In the genomic region with DNA sequence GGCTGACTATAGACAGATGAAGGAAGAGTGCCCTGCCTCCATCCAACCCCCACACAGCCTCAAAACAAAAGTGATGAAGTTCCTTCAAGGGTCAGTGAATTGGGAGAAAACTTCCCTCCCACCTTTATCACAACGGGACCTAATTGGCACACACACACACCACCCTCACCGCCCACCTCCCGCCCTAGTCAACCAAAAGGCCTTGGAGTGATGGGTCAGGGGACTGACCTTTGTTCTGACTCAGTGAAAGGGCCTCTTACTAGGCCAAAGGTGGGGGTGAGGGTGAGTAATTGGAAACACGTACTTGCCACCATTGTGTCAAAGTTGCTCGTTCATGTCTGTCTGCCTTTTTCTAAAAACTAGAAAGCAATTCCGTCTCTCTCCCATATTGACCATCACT, we compare ENCODE assay signal across 12 mouse cellular contexts.
DNase-seq lines count a peak whose midpoint lies in the region; ATAC-seq and TF ChIP-seq lines count a peak whose summit lies in the region.
"Had no signal": no experiment of that assay in that cellular context is flagged by ENCODE, and none has a peak within 500 bp of the region (broad histone marks: within the 10 kb centered on the region; RNA-seq: fewer than 3 reads in every experiment).

No protein-coding gene starts in this region.

- H3K9ac ChIP-seq in heart, embryonic 12.5 days = no peak overlapping the region
- no peak overlapping the region for H3K9ac ChIP-seq in forebrain, postnatal 0 days
- H3K9ac ChIP-seq in midbrain, embryonic 12.5 days (replicated peaks) = no peak overlapping the region
- H3K9ac ChIP-seq in kidney, embryonic 14.5 days (ENCODE audit: low read depth, low read length) = no peak overlapping the region
- H3K9ac ChIP-seq: liver, embryonic 15.5 days had no signal

- no peaks in the 10 kb centered on the region for H3K36me3 ChIP-seq in heart, embryonic 10.5 days
- no peaks in the 10 kb centered on the region for H3K36me3 ChIP-seq in heart, embryonic 12.5 days
- H3K36me3 ChIP-seq in forebrain, postnatal 0 days (ENCODE audit: insufficient read depth) = no peaks in the 10 kb centered on the region
- no peaks in the 10 kb centered on the region for H3K36me3 ChIP-seq in midbrain, embryonic 12.5 days
- no peaks in the 10 kb centered on the region for H3K36me3 ChIP-seq in kidney, embryonic 14.5 days (ENCODE audit: control insufficient read depth, insufficient read depth, low read length)
- H3K36me3 ChIP-seq: liver, embryonic 15.5 days had no signal

- TF ChIP-seq CTCF in forebrain, postnatal 0 days (IDR thresholded peaks at IDR 0.05; ENCODE audit: low read depth) = no peak

- H3K4me2 ChIP-seq in heart, embryonic 12.5 days = no peak overlapping the region
- H3K4me2 ChIP-seq in forebrain, postnatal 0 days (ENCODE audit: low read depth) = peak overlapping the region; percentile 74; the same call in 1 of the 2 replicates
- peak overlapping the region; percentile 54; the same call in 1 of the 2 replicates for H3K4me2 ChIP-seq in midbrain, embryonic 12.5 days (replicated peaks)
- H3K4me2 ChIP-seq in kidney, embryonic 14.5 days (replicated peaks; ENCODE audit: low read depth, low read length) = no peak overlapping the region
- H3K4me2 ChIP-seq: liver, embryonic 15.5 days had no signal

- H3K27me3 ChIP-seq in heart, embryonic 10.5 days (ENCODE audit: insufficient read depth, poor library complexity, severe bottlenecking) = no peaks in the 10 kb centered on the region
- H3K27me3 ChIP-seq in heart, embryonic 12.5 days (replicated peaks) = no peaks in the 10 kb centered on the region
- no peaks in the 10 kb centered on the region for H3K27me3 ChIP-seq in forebrain, postnatal 0 days (ENCODE audit: insufficient read depth, low read length)
- no peaks in the 10 kb centered on the region for H3K27me3 ChIP-seq in midbrain, embryonic 12.5 days
- no peaks in the 10 kb centered on the region for H3K27me3 ChIP-seq in kidney, embryonic 14.5 days (ENCODE audit: control insufficient read depth, insufficient read depth, low read length)

- H3K9me3 ChIP-seq in heart, embryonic 10.5 days = no peaks in the 10 kb centered on the region
- H3K9me3 ChIP-seq in heart, embryonic 12.5 days (replicated peaks) = no peaks in the 10 kb centered on the region
- H3K9me3 ChIP-seq in forebrain, postnatal 0 days (ENCODE audit: low read length) = no peaks in the 10 kb centered on the region
- no peaks in the 10 kb centered on the region for H3K9me3 ChIP-seq in midbrain, embryonic 12.5 days
- H3K9me3 ChIP-seq in kidney, embryonic 14.5 days (ENCODE audit: control insufficient read depth, low read length) = no peaks in the 10 kb centered on the region
- H3K9me3 ChIP-seq: liver, embryonic 15.5 days had no signal

- H3K4me3 ChIP-seq in heart, embryonic 10.5 days = no peak overlapping the region
- H3K4me3 ChIP-seq in heart, embryonic 12.5 days = no peak overlapping the region
- no peak overlapping the region for H3K4me3 ChIP-seq in forebrain, postnatal 0 days (ENCODE audit: low read depth, low read length)
- no peak overlapping the region for H3K4me3 ChIP-seq in midbrain, embryonic 12.5 days
- H3K4me3 ChIP-seq in kidney, embryonic 14.5 days (ENCODE audit: low read length) = no peak overlapping the region
- H3K4me3 ChIP-seq: liver, embryonic 15.5 days had no signal

- H3K4me1 ChIP-seq in heart, embryonic 10.5 days = peaks cover 13% of the 10 kb centered on the region
- H3K4me1 ChIP-seq in heart, embryonic 12.5 days (replicated peaks) = peaks cover 12% of the 10 kb centered on the region
- H3K4me1 ChIP-seq in forebrain, postnatal 0 days (ENCODE audit: insufficient read depth) = peaks cover 12% of the 10 kb centered on the region
- peaks cover 26% of the 10 kb centered on the region for H3K4me1 ChIP-seq in midbrain, embryonic 12.5 days
- H3K4me1 ChIP-seq in kidney, embryonic 14.5 days (ENCODE audit: control insufficient read depth, insufficient read depth, low read length) = peaks cover 7% of the 10 kb centered on the region; the same call in 1 of the 2 replicates
- H3K4me1 ChIP-seq: liver, embryonic 15.5 days had no signal

- no peak for DNase-seq in heart, embryonic 10.5 days (ENCODE audit: low spot score)
- no peak for DNase-seq in forebrain, postnatal 0 days
- no peak for DNase-seq in kidney, adult 8-10 months
- DNase-seq in cerebellum, adult 18-20 months = no peak
- no peak for DNase-seq in lung, adult 18-20 months
- DNase-seq: cerebellum, adult 9-10 months; right cerebral cortex, postnatal 4 days had no signal

- ATAC-seq in heart, embryonic 12.5 days (ENCODE audit: insufficient number of reproducible peaks, low FRiP score) = no peak
- no peak for ATAC-seq in forebrain, postnatal 0 days
- ATAC-seq in midbrain, embryonic 12.5 days (ENCODE audit: low FRiP score, low read depth) = no peak
- no peak for ATAC-seq in kidney, embryonic 14.5 days (ENCODE audit: low FRiP score, low TSS enrichment)

- H3K27ac ChIP-seq in heart, embryonic 10.5 days = 0 out of 2 replicates have a peak overlapping the region, but pooled peaks have one; percentile 22
- no peak overlapping the region for H3K27ac ChIP-seq in heart, embryonic 12.5 days (ENCODE audit: poor library complexity, severe bottlenecking)
- peak overlapping the region; percentile 98 for H3K27ac ChIP-seq in forebrain, postnatal 0 days (ENCODE audit: low read depth, low read length)
- peak overlapping the region; percentile 98 for H3K27ac ChIP-seq in midbrain, embryonic 12.5 days (replicated peaks)
- H3K27ac ChIP-seq in kidney, embryonic 14.5 days (ENCODE audit: low read depth, low read length) = no peak overlapping the region
- H3K27ac ChIP-seq: kidney, postnatal 0 days; liver, embryonic 15.5 days had no signal

- 80% methylated on average over 6 of the region's 6 CpGs for WGBS in heart, embryonic 10.5 days
- 77% methylated on average over 6 of the region's 6 CpGs for WGBS in heart, embryonic 12.5 days
- 38% methylated on average over 6 of the region's 6 CpGs for WGBS in forebrain, postnatal 0 days
- 32% methylated on average over 6 of the region's 6 CpGs for WGBS in midbrain, embryonic 12.5 days
- 44% methylated on average over 6 of the region's 6 CpGs for WGBS in kidney, embryonic 14.5 days

Comparison
In these comparisons a context has a peak if more than half of its experiments do, and no peak if none do; other contexts are left out.
1. H3K27ac ChIP-seq: peak in heart, embryonic 10.5 days (single experiment), forebrain, postnatal 0 days (single experiment) and midbrain, embryonic 12.5 days (single experiment); none in heart, embryonic 12.5 days (single experiment) and kidney, embryonic 14.5 days (single experiment).
2. H3K4me2 ChIP-seq: peak in forebrain, postnatal 0 days (single experiment) and midbrain, embryonic 12.5 days (single experiment); none in heart, embryonic 12.5 days (single experiment) and kidney, embryonic 14.5 days (single experiment).